Mouse (Mus musculus) kidney, postnatal 36 days (tissue): ENCODE measurements around the gene Fam227b.

Experiments used
- DNase-seq, 2 experiments: peaks; one replicate each; pipeline ENCODE4 v3.0.0; 2021 to 2022; ENCODE audit warnings: mixed read lengths in 2 of 2

Fam227b gene

DNA sequence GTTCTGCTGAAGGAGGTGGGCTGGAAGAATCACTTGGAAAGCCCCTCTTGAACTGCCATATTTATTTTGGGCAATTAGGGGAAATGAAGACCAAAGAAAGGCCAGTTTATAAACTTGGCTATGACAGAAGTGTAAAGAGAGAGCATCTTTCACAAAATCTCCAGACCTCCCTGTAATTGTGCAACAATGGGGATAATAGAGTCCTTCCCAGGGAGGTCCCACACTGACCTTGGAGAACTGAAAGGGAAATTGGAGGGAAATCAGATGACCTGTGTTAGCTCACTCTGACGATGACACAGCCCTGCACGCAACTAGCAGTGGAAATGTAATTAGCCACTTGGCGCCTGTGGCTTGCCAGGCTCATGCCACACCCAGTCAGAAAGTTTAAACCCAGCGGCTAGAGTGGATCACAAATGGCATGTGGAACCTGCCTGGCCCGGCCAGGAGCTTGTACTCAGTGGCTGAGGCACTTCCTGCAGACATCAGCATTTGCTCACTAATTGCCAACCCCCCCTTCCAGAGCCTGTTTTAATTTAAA, 175.9 kb downstream of the Fam227b start:
- DNase-seq: no peak

DNA sequence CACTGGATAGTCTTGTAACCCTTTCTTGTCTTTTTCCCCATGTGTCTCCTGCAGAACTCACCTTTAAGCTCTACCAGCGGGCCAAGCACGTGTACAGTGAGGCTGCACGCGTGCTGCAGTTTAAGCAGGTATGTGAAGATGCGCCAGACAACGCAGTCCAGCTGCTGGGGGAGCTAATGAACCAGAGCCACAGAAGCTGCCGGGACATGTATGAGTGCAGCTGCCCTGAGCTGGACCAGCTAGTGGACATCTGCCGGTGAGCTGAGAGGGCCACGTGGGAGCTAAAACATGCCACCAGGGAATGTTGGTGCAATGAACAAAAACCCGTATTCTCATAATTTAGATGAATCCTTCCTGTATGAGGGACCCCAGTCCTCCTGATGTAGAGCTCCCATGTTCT, 176.6 kb downstream of the Fam227b start:
- no peak for DNase-seq

DNA sequence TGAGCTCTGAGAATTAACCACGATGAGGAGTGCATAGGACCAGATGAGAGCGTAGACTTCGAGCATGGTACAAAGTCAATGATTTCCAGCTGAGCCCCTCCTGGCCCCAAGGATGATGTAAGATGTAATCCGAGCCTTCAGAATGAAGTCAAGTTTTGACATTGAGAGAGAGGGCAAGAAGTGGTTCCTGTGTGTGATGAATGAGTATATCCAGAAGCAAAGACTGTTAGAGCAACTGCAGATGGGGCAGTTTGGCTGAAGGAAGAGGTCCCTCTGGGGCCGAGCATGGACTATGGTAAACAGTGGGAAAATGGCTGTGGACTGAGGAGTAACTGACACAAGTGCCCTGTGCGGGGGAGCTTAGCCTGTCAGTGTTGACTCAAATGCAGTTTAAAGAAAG, 178.6 kb downstream of the Fam227b start:
- peak in 1 of 2 experiments; percentile 11 for DNase-seq

DNA sequence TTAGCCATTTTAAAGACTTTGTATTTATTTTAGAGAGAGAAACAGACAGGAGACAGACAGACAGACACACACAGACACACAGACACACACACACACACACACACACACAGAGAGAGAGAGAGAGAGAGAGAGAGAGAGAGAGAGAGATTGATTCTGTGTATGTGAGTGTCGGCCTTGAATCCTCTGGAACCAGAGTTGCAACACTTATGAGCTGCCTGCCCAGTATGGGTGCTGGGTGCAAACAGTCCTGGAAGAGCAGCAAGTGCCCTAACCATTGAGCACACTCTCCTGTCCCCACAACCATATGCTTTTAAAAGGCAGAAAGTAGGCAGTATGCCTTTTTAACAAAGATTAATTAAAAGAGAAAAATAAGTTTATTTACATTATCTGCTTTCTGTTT, 183.0 kb downstream of the Fam227b start:
- no peak for DNase-seq

DNA sequence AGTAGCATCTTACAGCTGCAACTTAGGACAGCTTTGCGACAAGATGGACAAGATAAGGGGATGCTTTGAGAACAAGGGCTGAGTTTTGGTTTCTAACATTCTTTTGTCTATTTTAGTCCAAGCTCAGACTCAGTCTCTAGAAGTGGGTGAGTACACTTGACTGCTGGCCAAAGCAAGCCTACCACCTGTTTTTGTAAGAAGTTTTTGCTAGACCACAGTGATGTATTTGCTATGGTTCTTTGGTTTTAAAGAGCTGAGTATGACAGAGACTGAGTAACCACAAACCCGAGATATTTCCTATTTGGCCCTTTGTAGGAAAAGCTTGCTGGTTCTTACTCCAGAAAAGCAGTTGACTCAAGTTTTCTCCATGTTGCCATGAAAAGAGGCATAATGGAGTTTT, 203.6 kb downstream of the Fam227b start:
- no peak for DNase-seq

DNA sequence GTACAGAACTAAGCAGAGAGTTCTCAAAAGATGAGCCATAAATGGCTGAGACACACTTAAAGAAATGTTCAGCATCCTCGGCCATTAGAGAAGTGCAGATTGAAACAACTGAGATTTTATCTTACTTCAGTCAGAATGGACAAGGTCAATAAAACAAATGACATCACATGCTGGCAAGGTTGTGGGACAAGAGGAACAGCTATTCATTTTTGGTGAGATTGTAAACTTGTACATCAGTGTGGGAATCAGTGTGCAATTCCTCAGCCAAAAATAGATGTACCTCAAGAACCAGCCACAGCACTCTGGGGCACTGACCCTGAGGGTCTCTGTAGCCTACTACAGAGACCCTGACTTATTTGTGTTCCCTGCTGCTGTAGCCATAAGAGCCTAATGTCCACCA, 208.5 kb downstream of the Fam227b start:
- DNase-seq: no peak

DNA sequence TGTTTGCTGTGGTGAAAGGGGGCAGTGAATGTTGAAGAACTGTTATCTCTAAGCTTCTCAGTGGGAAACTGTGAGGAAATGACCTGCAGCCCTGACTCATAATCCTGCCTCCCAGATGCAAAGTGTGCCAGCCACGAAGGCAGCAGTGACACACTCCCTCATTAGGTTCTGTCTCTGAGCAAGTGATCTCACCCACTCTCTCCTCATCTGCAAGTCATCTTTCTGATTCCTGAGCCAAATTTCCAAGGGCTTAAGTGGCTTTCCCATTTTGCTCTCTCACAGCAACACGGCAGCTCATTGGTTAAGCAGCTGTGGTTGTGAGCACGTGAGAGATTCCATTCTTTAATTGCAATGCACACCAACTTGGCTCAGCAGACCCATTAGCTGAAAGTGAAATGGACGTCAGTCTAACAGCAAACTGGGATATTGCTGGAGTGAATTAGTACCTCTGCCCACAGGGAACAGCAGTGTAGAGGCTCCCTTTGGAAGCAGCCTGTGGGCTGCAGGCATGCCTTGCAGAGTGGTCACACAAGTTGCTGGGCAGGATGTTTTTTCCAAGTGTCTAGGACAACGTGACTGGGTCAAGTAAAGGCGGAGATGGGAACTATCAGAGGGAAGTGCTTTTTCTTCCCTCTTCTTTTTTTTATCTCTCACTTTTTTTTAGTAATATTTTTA, 210.6 kb downstream of the Fam227b start:
- no peak for DNase-seq

DNA sequence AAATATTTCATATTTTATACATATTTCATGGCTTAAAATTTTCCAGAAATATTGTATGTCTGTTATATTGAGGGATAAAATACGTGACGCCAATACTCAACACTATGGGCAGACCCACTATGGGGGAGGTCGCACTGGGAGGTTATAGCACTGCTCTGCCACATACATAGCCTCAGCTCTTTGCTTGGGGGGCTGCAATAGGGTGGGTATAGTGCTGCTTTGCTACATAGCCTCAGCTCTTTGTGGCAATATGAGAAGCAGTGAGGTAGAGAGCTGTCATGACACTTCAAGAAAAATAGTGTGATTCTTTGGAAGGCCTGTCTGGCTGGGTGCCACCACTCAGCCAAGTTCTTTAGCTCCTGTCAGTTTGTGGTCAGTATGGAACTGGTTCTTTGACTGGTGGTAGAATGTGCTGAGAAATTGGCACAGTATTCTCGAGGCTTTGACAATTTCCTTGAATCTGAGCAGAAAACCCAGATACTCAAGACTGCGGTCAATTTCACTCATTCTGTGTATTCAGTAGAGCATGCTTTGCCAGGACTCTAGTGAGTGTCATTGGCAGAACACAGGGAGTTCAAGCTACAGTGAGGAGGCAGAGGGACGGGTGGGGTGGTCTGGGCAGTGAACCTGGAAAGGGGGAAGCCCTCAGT, 212.7 kb downstream of the Fam227b start:
- no peak for DNase-seq

DNA sequence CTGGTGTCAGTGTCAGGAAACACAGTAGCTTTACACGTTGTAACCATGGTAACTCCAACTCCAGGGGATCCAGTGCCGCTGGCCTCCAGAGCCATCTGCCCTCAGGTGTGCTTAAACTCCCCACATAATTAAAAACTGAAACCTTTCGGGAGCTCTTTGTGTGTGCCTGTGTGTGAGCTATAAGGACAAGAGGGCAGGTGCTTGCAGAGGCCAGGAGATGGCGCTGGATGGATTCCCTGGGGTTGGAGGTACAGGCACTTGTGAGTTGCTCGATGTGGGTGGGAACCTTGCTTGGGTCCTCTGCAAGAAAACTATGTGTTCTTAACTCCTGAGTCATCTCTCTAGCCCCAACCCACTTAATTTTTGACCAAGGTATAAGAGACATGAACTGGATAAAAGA, 215.4 kb downstream of the Fam227b start:
- peak in 1 of 2 experiments; percentile 33 for DNase-seq

DNA sequence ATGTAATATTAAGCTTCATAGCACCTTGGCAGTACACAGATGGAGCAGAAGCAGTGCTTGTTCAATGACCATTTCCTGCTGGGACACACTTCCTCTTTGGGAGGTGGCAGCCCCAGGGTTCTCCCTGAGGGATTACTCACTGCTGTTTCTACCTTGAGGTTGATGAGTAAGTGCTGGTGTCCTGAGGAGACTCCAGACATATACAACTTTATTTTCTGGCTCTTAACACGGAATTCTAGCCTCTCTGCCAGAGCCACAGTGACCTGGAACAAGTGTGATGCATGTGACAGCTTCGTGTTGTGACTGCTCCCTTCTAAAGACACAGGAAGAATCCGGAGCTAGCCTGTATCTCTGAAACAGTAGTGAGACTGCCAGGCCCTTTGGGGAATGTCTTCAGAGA, 217.8 kb downstream of the Fam227b start:
- DNase-seq: no peak
